Mouse (Mus musculus): ENCODE data around the gene Ephb1. TPM values are rescaled to one million over a fixed set of nuclear protein-coding genes. Genes with fewer than 3 reads are reported as not detected.
A peak's percentile ranks its signal among the peaks of the same experiment; 100 is the strongest.

Ephb1 gene
- polyA plus RNA-seq, 1 experiment from 2014 or later = 5.1 TPM

DNA sequence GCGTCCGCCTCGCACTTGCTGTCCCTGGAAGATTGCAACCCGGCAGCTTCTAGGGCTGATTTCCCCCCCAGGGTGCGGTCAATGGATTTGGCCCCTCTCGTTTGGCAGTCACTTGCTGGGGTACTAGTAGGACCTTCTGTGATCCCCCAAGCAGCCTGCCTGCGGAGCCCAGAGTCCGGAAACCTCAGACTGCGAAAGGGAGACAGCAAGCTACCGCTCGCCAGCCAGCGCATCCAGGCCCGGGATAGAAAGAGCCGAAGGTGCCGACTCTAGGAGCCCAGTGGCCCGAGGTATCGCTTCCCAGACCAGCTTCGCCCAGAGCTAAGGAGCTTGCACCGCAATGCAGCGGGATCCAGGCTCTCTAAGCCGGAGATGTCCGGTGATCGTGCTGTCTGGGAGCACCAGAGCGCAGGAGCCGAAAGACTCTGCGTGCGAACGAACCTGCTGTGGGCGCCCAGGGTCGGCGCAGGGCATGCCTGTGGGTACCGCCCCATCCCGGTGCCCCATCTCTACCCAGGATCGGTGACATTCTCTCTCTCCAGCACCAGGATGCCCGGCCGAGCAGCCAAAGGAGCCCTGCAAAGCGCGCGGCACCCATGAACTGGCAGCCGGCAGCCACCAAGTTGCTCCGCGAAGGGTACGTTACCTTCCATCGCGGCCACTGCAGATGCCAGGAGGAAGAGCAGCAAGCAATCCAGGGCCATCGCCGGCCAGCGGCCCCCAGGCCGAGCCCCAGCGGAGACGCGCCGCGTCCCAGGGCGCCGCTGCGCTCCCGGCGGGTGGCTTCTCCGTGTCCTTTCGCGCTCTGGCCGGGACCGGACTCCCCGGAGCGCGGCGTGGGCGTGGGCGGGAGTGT is 629 bp downstream of the Ephb1 start:
- peak overlapping the region; percentile 65 for H3K9ac ChIP-seq (ENCODE audit: low read depth, low read length)
- H3K4me3 ChIP-seq (ENCODE audit: low read length) = peak overlapping the region; percentile 56
- H3K4me2 ChIP-seq (ENCODE audit: low read depth, low read length) = peak overlapping the region; percentile 92
- H3K27ac ChIP-seq (ENCODE audit: low read length) = no peak overlapping the region
- WGBS = under 1% methylated on average over 70 of the region's 70 CpGs
- H3K4me1 ChIP-seq (ENCODE audit: control insufficient read depth, insufficient read depth, low read length) = peaks cover 7% of the 10 kb centered on the region; the same call in 1 of the 2 replicates
- peaks cover 74% of the 10 kb centered on the region for H3K27me3 ChIP-seq (replicated peaks; ENCODE audit: control insufficient read depth, insufficient read depth, low read length)
- ATAC-seq = peak; percentile 64
- no peaks in the 10 kb centered on the region for H3K36me3 ChIP-seq (ENCODE audit: control insufficient read depth, insufficient read depth, low read length)
- no peaks in the 10 kb centered on the region for H3K9me3 ChIP-seq (ENCODE audit: control insufficient read depth, low read length)

DNA sequence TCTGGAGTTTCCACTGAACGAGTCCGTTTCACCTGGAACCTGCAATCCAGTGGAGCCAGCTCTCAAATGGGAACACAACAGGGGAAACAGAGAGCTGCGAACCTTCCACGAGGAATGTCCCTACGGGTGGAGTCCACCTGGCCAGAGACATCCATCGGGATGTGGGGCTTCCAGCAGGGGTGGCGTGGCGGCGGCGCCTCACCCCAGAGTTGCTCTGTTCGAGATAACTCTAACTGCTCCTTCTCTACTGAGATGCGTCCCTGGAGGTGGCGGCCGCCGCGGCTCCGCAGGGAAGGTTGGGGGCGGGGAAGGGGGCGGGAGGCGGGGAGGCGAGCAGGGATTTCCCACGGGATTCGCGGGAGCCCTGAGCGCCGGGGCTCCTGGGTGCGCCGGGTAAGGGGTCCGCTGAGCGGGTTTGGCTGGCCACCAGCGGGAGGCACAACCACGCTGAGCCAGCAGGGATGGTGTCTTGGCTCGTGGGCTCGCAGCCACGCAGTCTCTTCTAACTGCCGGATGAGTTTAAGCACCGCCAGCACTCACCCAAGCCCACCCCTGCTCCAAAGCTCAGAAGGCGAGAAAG is 1.3 kb downstream of the Ephb1 start:
- H3K4me2 ChIP-seq (ENCODE audit: low read depth, low read length) = peak overlapping the region; percentile 92
- H3K9me3 ChIP-seq (ENCODE audit: control insufficient read depth, low read length) = no peaks in the 10 kb centered on the region
- H3K9ac ChIP-seq (ENCODE audit: low read depth, low read length) = peak overlapping the region; percentile 65
- no peak overlapping the region for H3K27ac ChIP-seq (ENCODE audit: low read length)
- WGBS = under 1% methylated on average over 38 of the region's 38 CpGs
- ATAC-seq = no peak
- H3K36me3 ChIP-seq (ENCODE audit: control insufficient read depth, insufficient read depth, low read length) = no peaks in the 10 kb centered on the region
- H3K27me3 ChIP-seq (replicated peaks; ENCODE audit: control insufficient read depth, insufficient read depth, low read length) = peaks cover 76% of the 10 kb centered on the region
- peaks cover 7% of the 10 kb centered on the region; the same call in 1 of the 2 replicates for H3K4me1 ChIP-seq (ENCODE audit: control insufficient read depth, insufficient read depth, low read length)
- peak overlapping the region; percentile 56 for H3K4me3 ChIP-seq (ENCODE audit: low read length)

DNA sequence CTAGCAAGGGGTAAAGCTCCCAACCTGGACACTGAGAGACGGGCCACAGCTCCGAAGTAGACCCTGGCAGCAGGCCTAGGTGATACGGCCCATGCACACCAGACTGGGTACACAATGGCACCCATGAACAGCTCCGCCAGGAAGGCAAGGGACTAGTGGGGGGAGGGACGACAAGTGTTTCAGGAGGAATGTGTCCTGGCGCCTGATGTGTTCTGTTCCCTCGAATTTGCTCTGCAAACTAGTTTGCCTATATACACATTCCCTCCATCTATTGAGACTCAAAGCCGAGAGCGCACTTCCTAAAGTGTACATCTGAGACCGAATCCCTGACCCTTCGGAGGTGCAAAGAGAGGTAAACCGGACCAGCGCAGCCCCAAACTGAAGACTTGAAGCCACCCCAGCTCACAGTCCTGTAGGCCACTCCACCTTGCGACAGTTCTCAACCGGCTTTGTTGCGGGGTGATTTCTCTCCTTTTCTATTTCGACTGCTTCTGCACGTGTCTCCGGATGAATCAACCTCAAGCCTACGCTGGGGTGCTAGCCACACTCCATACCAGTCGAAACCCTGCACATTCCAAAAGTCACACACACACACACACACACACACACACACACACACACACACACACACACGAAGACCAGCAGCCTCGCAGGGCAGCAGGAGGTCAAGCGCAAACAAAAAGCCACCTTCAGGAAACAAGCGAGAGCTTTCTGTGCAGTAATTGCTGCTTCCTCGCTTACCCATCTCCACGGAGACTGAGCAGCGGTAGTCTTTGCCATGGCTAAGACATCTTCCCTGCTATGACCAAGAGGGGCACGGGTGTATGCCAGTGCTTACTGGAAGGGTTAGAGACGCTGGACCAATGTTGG is 2.1 kb downstream of the Ephb1 start:
- H3K27ac ChIP-seq (ENCODE audit: low read length) = no peak overlapping the region
- WGBS = 5% methylated on average over 30 of the region's 30 CpGs
- peaks cover 7% of the 10 kb centered on the region; the same call in 1 of the 2 replicates for H3K4me1 ChIP-seq (ENCODE audit: control insufficient read depth, insufficient read depth, low read length)
- peak overlapping the region; percentile 92 for H3K4me2 ChIP-seq (ENCODE audit: low read depth, low read length)
- no peaks in the 10 kb centered on the region for H3K36me3 ChIP-seq (ENCODE audit: control insufficient read depth, insufficient read depth, low read length)
- ATAC-seq = no peak
- 0 out of 2 replicates have a peak overlapping the region, but pooled peaks have one; percentile 14 for H3K9ac ChIP-seq (ENCODE audit: low read depth, low read length)
- no peaks in the 10 kb centered on the region for H3K9me3 ChIP-seq (ENCODE audit: control insufficient read depth, low read length)
- H3K4me3 ChIP-seq (ENCODE audit: low read length) = peak overlapping the region; percentile 56
- H3K27me3 ChIP-seq (replicated peaks; ENCODE audit: control insufficient read depth, insufficient read depth, low read length) = peaks cover 78% of the 10 kb centered on the region

DNA sequence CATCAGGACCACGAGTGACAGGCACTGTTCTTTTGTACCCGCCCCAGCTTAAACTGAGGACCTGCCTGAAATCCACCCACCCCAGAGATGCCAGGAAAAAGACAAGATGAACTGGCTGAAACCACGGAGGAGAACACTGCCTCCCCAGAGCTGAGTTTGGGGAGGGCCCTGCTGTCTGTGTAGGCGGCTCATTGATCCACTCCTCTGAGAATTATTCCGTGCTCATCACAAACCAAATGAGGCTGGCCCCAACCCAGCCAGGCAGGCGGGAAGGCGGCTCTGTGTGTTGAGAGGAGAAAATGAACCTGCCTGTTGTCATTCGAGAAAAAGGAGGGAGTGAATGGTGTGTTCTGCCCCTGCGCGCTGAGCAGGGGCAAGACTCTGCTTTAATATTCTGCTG is 2.8 kb downstream of the Ephb1 start:
- Histone ChIP-seq H3K4me2 (ENCODE audit: low read depth, low read length) (no peak overlapping the region), H3K27me3 (replicated peaks; ENCODE audit: control insufficient read depth, insufficient read depth, low read length) (peaks cover 73% of the 10 kb centered on the region), H3K9me3 (ENCODE audit: control insufficient read depth, low read length) (no peaks in the 10 kb centered on the region), H3K4me3 (ENCODE audit: low read length) (no peak overlapping the region), H3K4me1 (ENCODE audit: control insufficient read depth, insufficient read depth, low read length) (peaks cover 7% of the 10 kb centered on the region; the same call in 1 of the 2 replicates), H3K9ac (ENCODE audit: low read depth, low read length) (no peak overlapping the region), H3K27ac (ENCODE audit: low read length) (no peak overlapping the region), H3K36me3 (ENCODE audit: control insufficient read depth, insufficient read depth, low read length) (no peaks in the 10 kb centered on the region)
- no peak for ATAC-seq
- 12% methylated on average over 10 of the region's 10 CpGs for WGBS

DNA sequence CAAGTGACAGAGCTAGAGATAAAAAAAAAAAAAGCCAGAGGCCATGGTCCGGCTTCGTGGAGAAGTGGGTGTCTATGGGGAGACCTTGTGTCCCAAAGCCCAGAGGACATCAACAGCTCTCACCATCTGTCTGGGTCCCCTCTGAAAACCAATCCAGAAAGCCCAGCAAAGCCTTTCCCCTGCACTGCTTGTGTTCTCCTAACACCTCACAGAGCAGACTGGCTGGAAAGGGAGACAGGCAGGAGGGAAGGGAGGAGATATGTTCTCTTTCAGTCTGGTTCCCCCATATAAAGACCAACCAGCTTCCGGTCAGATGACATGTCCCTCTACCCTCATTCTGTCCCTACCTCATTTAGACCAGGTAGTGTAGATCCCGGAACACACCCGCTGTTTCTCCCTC is 3.3 kb downstream of the Ephb1 start:
- H3K27me3 ChIP-seq (replicated peaks; ENCODE audit: control insufficient read depth, insufficient read depth, low read length) = peaks cover 69% of the 10 kb centered on the region

DNA sequence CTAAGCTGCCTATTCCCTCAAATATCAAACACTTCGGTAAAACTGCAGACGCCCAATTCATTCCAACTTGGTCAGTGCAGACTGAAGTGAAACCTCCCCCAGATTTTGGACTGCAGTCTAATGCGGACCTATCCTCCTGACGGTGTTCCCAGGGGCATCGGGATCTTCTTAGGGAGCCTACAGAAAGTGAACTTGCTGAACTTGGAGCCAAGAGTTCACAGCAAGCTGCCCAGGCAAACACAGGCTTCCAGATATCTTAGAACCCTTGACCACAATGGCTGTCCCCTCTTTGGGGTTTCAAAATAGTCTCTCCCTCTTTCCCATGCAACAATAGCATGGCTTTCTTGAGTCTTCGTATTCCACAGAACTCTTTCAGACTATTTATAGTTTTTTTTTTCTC is 3.8 kb downstream of the Ephb1 start:
- H3K4me3 ChIP-seq (ENCODE audit: low read length) = no peak overlapping the region
- H3K4me1 ChIP-seq (ENCODE audit: control insufficient read depth, insufficient read depth, low read length) = peaks cover 7% of the 10 kb centered on the region; the same call in 1 of the 2 replicates
- H3K36me3 ChIP-seq (ENCODE audit: control insufficient read depth, insufficient read depth, low read length) = no peaks in the 10 kb centered on the region
- peaks cover 64% of the 10 kb centered on the region for H3K27me3 ChIP-seq (replicated peaks; ENCODE audit: control insufficient read depth, insufficient read depth, low read length)
- no peaks in the 10 kb centered on the region for H3K9me3 ChIP-seq (ENCODE audit: control insufficient read depth, low read length)
- no peak overlapping the region for H3K27ac ChIP-seq (ENCODE audit: low read length)
- 74% methylated on average over 6 of the region's 6 CpGs for WGBS
- no peak for ATAC-seq
- no peak overlapping the region for H3K4me2 ChIP-seq (ENCODE audit: low read depth, low read length)
- H3K9ac ChIP-seq (ENCODE audit: low read depth, low read length) = no peak overlapping the region

More for the DNA sequence above, 3.3 kb downstream of the Ephb1 start:
- WGBS = 58% methylated on average over 5 of the region's 5 CpGs
- no peak overlapping the region for H3K9ac ChIP-seq (ENCODE audit: low read depth, low read length)
- no peak overlapping the region for H3K4me3 ChIP-seq (ENCODE audit: low read length)
- H3K9me3 ChIP-seq (ENCODE audit: control insufficient read depth, low read length) = no peaks in the 10 kb centered on the region
- peaks cover 7% of the 10 kb centered on the region; the same call in 1 of the 2 replicates for H3K4me1 ChIP-seq (ENCODE audit: control insufficient read depth, insufficient read depth, low read length)
- H3K27ac ChIP-seq (ENCODE audit: low read length) = no peak overlapping the region
- H3K4me2 ChIP-seq (ENCODE audit: low read depth, low read length) = no peak overlapping the region
- ATAC-seq = no peak
- H3K36me3 ChIP-seq (ENCODE audit: control insufficient read depth, insufficient read depth, low read length) = no peaks in the 10 kb centered on the region

DNA sequence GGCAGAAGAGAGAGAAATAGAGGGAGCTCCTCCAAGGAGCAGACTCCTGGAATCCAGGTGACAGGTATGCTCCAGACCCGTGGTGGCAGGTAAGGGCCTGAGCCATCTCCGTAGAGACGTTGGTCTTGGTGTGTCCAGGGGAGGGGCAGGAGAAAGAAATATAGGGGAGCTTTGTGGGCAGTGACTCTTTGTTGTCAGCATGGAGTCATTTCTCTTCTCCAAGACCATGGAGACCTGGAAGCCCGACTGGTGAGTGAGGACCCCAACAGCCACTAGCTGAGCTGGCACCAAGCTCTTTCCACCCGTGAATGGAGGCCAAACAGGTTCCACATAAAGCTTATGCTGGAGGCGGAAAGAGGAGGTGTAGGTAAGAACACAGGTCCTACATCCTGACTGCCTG is 4.4 kb downstream of the Ephb1 start:
- Histone ChIP-seq H3K4me3 (ENCODE audit: low read length) (no peak overlapping the region), H3K27me3 (replicated peaks; ENCODE audit: control insufficient read depth, insufficient read depth, low read length) (peaks cover 58% of the 10 kb centered on the region), H3K9ac (ENCODE audit: low read depth, low read length) (no peak overlapping the region), H3K4me1 (ENCODE audit: control insufficient read depth, insufficient read depth, low read length) (peaks cover 7% of the 10 kb centered on the region; the same call in 1 of the 2 replicates), H3K36me3 (ENCODE audit: control insufficient read depth, insufficient read depth, low read length) (no peaks in the 10 kb centered on the region), H3K4me2 (ENCODE audit: low read depth, low read length) (no peak overlapping the region), H3K9me3 (ENCODE audit: control insufficient read depth, low read length) (no peaks in the 10 kb centered on the region), H3K27ac (ENCODE audit: low read length) (no peak overlapping the region)
- no peak for ATAC-seq
- WGBS = 81% methylated on average over 6 of the region's 6 CpGs

DNA sequence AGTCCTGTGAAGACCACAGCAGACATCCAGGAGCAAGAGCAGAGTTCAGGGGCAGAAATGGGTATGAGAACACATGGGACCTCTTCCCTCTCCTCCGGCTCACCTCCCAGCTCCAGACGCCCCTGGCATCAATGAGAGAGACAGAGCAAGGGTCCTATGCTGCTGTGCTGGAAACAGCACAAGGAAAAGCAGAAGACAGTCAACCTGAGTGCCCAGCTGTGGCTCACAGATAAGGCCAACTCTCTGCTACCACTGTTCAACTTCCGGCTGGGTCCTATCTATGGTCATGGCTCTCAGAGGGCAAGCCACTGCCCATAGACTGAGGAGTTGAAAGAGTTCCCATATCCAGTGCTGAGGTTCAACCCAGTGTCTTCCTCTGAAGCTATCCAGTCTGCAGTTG is 7.7 kb downstream of the Ephb1 start:
- Histone ChIP-seq H3K4me1 (ENCODE audit: control insufficient read depth, insufficient read depth, low read length) (no peaks in the 10 kb centered on the region), H3K36me3 (ENCODE audit: control insufficient read depth, insufficient read depth, low read length) (no peaks in the 10 kb centered on the region), H3K27me3 (replicated peaks; ENCODE audit: control insufficient read depth, insufficient read depth, low read length) (peaks cover 29% of the 10 kb centered on the region), H3K9me3 (ENCODE audit: control insufficient read depth, low read length) (no peaks in the 10 kb centered on the region), H3K27ac (ENCODE audit: low read length) (no peak overlapping the region), H3K4me2 (ENCODE audit: low read depth, low read length) (no peak overlapping the region), H3K9ac (ENCODE audit: low read depth, low read length) (no peak overlapping the region), H3K4me3 (ENCODE audit: low read length) (no peak overlapping the region)
- no peak for ATAC-seq
- 87% methylated on average over 3 of the region's 3 CpGs for WGBS

DNA sequence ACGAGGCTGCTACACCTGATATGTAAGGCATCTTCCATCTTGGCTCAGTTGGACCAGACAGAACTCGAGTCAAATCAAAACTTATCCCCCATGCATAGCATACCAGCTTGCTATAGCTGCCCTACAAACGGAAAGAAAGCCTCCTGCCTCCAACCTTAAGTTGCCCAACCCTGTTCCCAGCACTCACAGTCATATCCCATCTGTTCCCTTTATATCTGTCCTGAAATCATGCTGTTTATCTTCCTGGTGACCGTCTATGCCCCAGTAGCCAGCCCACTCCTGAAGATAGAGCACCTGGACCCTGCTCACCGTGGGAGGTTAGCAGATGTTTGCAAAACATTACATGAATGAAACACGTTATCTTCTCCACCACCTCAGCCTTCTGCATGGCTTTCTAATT is 9.0 kb downstream of the Ephb1 start:
- H3K9ac ChIP-seq (ENCODE audit: low read depth, low read length) = no peak overlapping the region
- no peak overlapping the region for H3K4me2 ChIP-seq (ENCODE audit: low read depth, low read length)
- no peak overlapping the region for H3K4me3 ChIP-seq (ENCODE audit: low read length)
- no peaks in the 10 kb centered on the region for H3K4me1 ChIP-seq (ENCODE audit: control insufficient read depth, insufficient read depth, low read length)
- no peaks in the 10 kb centered on the region for H3K9me3 ChIP-seq (ENCODE audit: control insufficient read depth, low read length)
- 63% methylated on average over 6 of the region's 6 CpGs for WGBS
- ATAC-seq = no peak
- H3K27me3 ChIP-seq (replicated peaks; ENCODE audit: control insufficient read depth, insufficient read depth, low read length) = peaks cover 20% of the 10 kb centered on the region; the same call in 1 of the 2 replicates
- H3K36me3 ChIP-seq (ENCODE audit: control insufficient read depth, insufficient read depth, low read length) = no peaks in the 10 kb centered on the region
- no peak overlapping the region for H3K27ac ChIP-seq (ENCODE audit: low read length)

Data from intestine, embryonic 16.5 days (tissue).